Mouse (Mus musculus) small intestine, adult 2 months (tissue): Measurements from ENCODE around the gene 1190002N15Rik. TPM values are rescaled to one million over a fixed set of nuclear protein-coding genes. Genes with fewer than 3 reads are reported as not detected.

Experiments
- H3K27ac ChIP-seq: fragments of 200-500 bp; 2 replicates; pipeline ENCODE4 v1.5.1; 2012; ENCODE audit warnings: low read depth, low read length, control low read depth, inconsistent platforms; ENCODE audit not compliant: insufficient read depth
- H3K27me3 ChIP-seq: fragments of 200-500 bp; 2 replicates; pipeline ENCODE4 v1.6.1; 2012; ENCODE audit warnings: mild to moderate bottlenecking, moderate library complexity, low read length, inconsistent platforms; ENCODE audit not compliant: control insufficient read depth, insufficient read depth
- H3K36me3 ChIP-seq: fragments of 200-500 bp; 2 replicates; pipeline ENCODE4 v1.6.1; 2012; ENCODE audit warnings: mild to moderate bottlenecking, low read length, control low read depth, inconsistent platforms; ENCODE audit not compliant: control insufficient read depth, insufficient read depth
- H3K4me1 ChIP-seq: fragments of 200-500 bp; 2 replicates; pipeline ENCODE4 v1.6.1; 2012; ENCODE audit warnings: low read length, inconsistent platforms, mixed read lengths; ENCODE audit not compliant: control insufficient read depth, insufficient read depth, insufficient read length
- H3K4me3 ChIP-seq: fragments of 200-500 bp; 2 replicates; pipeline ENCODE4 v1.5.1; 2012; ENCODE audit warnings: low read depth, mild to moderate bottlenecking, control low read depth, inconsistent platforms, low read length, moderate library complexity
- CTCF ChIP-seq: fragments of 200-500 bp; IDR thresholded peaks from 2 replicates; pipeline ENCODE4 v1.5.1; 2012; ENCODE audit warnings: low read depth, mild to moderate bottlenecking, control low read depth, inconsistent platforms, low read length, moderate library complexity, mixed read lengths; ENCODE audit not compliant: insufficient replicate concordance, insufficient read length; ENCODE audit errors: extremely low read depth
- POLR2A ChIP-seq: fragments of 200-500 bp; IDR thresholded peaks from 2 replicates; pipeline ENCODE4 v1.6.1; 2012; ENCODE audit warnings: low read depth, mild to moderate bottlenecking, control low read depth, inconsistent platforms, low read length, moderate library complexity
- WGBS: fragments of 180-500 bp; shearing (Covaris S2); methylation state at CpG from one replicate; pipeline ENCODE4 v1.1.7; 2018; 5-methylcytosine and 5-hydroxymethylcytosine counted together
- polyA plus RNA-seq: library from polyadenylated mRNA; depleted of rRNA; stranded (reverse); fragments of >200 nt; gene quantifications from 2 replicates; pipeline ENCODE4 v1.2.3, GENCODE M21; 2012; rRNA removed

The 1190002N15Rik gene
- 6.5 and 16.0 TPM in 2 replicates for polyA plus RNA-seq

DNA sequence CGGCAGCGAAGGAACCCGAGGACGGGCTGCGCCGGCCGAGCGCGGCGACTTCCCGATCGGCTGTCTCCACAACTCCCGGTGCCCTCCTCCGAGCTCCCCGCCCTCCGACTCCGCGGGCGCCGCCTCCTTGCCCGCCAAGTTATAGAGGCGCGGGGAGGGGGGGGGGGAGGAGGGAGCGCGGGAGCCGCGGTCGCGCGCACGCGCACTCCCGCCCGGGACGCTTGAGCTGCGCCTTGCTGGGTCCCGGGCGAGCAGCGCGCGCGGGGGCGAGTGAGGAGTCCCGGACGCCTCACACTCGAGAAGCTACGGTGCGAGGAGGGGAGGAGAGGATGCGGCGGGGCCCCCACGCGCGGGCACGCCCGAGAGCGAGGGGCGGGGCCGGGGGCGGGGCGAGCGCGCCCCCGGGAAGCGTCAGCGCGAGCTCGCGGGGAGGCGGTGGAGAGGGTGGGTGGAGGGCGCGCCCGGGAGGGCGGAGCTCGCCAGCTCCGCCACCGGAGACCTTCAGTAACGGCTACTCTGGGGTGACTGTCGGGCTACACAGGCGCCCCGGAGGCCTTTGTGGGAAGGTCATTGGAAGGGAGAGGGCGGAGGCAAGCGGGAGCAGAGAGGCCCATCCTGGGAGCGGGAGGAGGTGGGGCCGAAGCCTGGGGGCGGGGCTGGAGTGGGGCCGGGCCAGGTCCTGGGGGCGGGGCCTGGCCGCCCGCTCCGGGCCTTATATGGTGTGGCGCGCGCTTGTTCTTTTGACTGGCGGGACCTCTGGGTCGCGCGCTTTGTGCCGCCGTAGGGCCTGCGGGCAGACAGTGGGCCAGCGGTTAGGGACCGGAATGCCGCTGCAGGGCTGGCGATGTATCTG is at the start of gene 1190002N15Rik:
Gene 1190002N15Rik (minus strand): TSS at position 112 of the 853 bp plus-strand sequence.
- WGBS = under 1% methylated on average over 89 of the region's 104 CpGs
- peak within 1 kb of the TSS; percentile 77 for H3K27ac ChIP-seq
- peak within 1 kb of the TSS; percentile 74 for H3K4me3 ChIP-seq
- TF ChIP-seq POLR2A = peak; percentile 96
- TF ChIP-seq CTCF = no peak
- H3K36me3 ChIP-seq = no peaks in the 10 kb centered on the region
- H3K27me3 ChIP-seq = no peaks in the 10 kb centered on the region
- H3K4me1 ChIP-seq = no peaks in the 10 kb centered on the region

DNA sequence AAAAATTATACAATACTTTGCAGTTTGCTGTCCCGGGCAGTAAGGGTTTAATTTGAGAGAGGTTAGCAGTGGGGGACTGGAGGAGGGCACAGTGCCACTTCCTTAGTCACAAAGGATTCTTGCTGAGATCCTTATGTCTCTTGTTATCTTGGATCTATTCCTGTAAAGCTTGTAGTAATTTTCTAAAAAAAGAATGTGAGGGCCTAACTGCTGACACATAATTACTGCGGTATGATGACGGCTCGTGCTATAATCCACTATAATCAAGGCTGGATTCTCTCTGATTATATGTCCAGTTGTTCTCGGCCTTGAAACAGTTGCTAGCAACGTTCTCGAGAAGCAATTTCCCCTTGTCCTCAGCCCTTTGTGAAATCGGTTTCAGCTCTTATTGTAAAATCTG is 44.4 kb upstream of the 1190002N15Rik start:
- Histone ChIP-seq H3K27ac (no peak overlapping the region), H3K27me3 (no peaks in the 10 kb centered on the region), H3K4me1 (no peaks in the 10 kb centered on the region), H3K4me3 (no peak overlapping the region), H3K36me3 (no peaks in the 10 kb centered on the region)
- 82% methylated on average over 8 of the region's 8 CpGs for WGBS
- no peak for TF ChIP-seq CTCF
- no peak for TF ChIP-seq POLR2A

- H3K36me3 ChIP-seq = no peaks in the 10 kb centered on the region
- no peaks in the 10 kb centered on the region for H3K4me1 ChIP-seq
- no peak overlapping the region for H3K27ac ChIP-seq
- 81% methylated on average over 4 of the region's 4 CpGs for WGBS
- no peak overlapping the region for H3K4me3 ChIP-seq
- no peak for TF ChIP-seq POLR2A
- H3K27me3 ChIP-seq = no peaks in the 10 kb centered on the region
These were observed 43.8 kb upstream of the 1190002N15Rik start for GRCm38 (mm10) chr9:94581661-94582060.

DNA sequence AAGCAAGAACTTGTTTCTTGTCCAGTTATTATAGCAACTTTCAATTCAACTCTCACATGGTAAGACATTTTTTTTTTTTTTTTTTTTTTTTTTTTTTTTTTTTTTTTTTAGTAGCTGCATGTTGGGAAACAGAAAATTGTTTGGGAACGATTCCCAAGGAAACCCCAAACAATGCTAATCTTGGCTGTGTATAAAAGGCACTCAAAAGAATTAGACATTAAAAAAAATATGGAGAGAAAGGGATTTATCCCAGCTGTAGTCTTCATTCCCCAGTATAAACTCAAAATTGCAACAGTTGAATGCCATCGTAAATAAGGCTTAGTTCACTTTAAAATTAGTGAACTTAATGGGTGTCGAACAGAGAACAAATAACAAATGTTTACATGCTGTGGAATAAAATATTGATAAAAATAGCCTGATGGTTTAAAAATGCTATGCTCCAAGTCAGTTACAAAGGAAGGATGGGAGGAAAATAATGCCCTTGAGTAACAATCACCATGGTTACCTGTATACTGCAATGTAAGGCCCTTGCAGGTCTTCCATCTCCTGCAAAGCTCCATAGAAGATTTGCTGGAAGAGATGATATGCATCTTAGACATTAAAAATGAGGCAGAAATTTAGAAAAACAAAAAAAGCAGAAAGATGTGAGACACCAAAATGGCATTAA is 42.3 kb upstream of the 1190002N15Rik start:
- WGBS = 76% methylated on average over 3 of the region's 3 CpGs
- H3K27me3 ChIP-seq = no peaks in the 10 kb centered on the region

GRCm38 (mm10) chr9:94571802-94572201 is 33.9 kb upstream of the 1190002N15Rik start:
- 53% methylated on average over 1 of the region's 1 CpGs for WGBS
- no peaks in the 10 kb centered on the region for H3K36me3 ChIP-seq
- no peak overlapping the region for H3K4me3 ChIP-seq
- H3K27me3 ChIP-seq = no peaks in the 10 kb centered on the region
- TF ChIP-seq POLR2A (no peak), CTCF (no peak)
- H3K4me1 ChIP-seq = no peaks in the 10 kb centered on the region
- no peak overlapping the region for H3K27ac ChIP-seq

More for the DNA sequence above, 42.3 kb upstream of the 1190002N15Rik start:
- H3K4me1 ChIP-seq = no peaks in the 10 kb centered on the region
- TF ChIP-seq CTCF = no peak
- no peak for TF ChIP-seq POLR2A
- no peak overlapping the region for H3K4me3 ChIP-seq
- no peak overlapping the region for H3K27ac ChIP-seq
- no peaks in the 10 kb centered on the region for H3K36me3 ChIP-seq

DNA sequence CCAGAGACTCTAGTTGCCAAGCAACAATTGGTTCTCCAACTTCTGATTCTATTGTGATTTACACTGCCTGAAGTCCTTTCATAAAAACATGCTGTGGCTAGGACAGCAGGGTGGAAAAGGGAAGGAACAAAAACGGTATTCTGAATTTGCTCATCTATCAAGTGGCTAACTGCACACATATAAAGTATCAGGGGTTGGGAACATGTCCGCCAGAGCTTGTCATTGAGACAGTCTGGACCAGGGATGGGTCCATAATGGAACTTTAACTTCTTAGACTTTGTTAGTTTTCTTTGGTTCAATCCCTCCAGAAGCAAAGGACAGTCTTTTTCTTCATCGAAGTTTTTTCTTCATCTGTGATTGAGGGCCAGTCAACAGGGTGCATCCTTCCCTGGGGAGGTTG is 30.5 kb upstream of the 1190002N15Rik start:
- H3K4me3 ChIP-seq = no peak overlapping the region
- WGBS = 83% methylated on average over 3 of the region's 3 CpGs
- H3K27me3 ChIP-seq = no peaks in the 10 kb centered on the region
- TF ChIP-seq CTCF = no peak
- TF ChIP-seq POLR2A = no peak
- H3K4me1 ChIP-seq = no peaks in the 10 kb centered on the region
- H3K27ac ChIP-seq = no peak overlapping the region
- no peaks in the 10 kb centered on the region for H3K36me3 ChIP-seq

DNA sequence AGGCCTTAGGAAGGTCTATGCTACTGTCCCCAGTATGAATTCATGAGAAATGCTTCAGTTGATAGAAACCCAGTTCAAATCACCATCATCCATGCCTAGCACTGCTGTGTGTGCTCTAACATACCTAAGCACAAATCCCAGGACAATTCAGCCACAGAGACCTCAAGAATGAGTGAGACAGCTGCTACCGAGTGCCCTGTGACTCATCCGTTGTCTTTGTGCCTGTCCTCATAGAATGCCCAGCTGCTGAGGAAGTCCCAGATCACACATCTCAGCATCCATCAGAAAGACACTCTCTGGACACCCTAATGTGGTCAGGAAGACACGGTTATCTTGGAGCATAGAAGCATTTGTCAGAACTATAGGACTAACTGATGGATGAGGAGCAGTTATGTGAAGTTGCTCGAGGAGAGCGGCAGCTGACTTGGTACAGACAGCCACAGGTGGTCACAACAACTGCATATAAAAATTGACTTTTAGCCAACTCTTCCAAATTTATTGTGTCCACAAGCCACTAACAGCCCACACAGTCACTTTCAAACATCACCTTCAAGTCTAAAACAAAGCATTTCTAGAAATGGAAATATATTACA is 29.9 kb upstream of the 1190002N15Rik start:
- H3K27ac ChIP-seq = no peak overlapping the region
- H3K27me3 ChIP-seq = no peaks in the 10 kb centered on the region
- H3K4me1 ChIP-seq = no peaks in the 10 kb centered on the region

More for the DNA sequence above, 29.9 kb upstream of the 1190002N15Rik start:
- Histone ChIP-seq H3K36me3 (no peaks in the 10 kb centered on the region), H3K4me3 (no peak overlapping the region)
- TF ChIP-seq POLR2A (no peak), CTCF (no peak)
- 74% methylated on average over 5 of the region's 5 CpGs for WGBS
